Mouse (Mus musculus) urinary bladder, adult 2 months (tissue): ENCODE measurements around the gene Kcnab2. TPM values are rescaled to one million over a fixed set of nuclear protein-coding genes. Genes with fewer than 3 reads are reported as not detected.

ENCODE experiments used
- DNase-seq: peaks from one replicate; pipeline ENCODE4 v3.0.0; 2022; ENCODE audit warnings: low spot score
- polyA plus RNA-seq: library from polyadenylated mRNA; depleted of rRNA; stranded (reverse); fragments of >200 nt; gene quantifications from 2 replicates; pipeline ENCODE4 v1.2.3, GENCODE M21; 2012; rRNA removed

Kcnab2 gene
- polyA plus RNA-seq, 1 experiment: 1.8 TPM

DNA sequence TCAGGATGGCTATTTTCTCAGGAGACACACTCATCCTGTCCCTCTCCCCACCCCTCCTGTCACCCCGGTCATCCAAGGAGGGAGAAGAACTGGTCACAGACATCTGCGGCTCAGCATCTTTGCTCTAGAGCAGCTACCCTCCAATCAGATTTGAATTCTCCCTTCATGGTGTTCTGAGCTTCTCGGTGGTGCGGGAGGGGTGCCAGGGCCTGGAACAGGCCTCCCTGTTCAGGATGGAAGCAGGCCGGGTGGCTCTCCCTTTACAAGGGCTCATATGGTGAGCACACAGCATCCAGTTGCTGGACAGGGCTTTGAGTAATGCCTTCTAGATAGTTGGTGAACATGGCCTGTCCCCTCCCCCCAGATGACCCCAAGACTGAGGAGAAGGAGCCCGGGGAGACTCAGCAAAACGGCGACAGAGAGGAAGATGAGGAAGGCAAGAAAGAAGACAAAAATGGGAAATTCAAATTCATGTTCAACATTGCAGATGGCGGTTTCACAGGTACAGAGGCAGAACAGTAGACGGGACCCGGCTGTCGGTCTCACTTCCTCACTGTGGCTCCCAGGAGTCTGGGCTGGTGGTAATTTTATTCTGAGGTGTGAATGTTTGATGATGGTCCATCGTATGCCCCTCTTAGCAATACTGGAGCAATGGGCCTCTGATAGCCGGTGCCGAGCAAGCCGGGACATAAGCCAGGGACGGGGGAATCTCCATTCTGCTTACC lies 95.0 kb downstream of the Kcnab2 start:
- DNase-seq: no peak

GRCm38 (mm10) chr4:152365228-152365627 lies 112.4 kb downstream of the Kcnab2 start:
- no peak for DNase-seq

- DNase-seq: no peak
Measured at GRCm38 (mm10) chr4:152362180-152362579, 115.5 kb downstream of the Kcnab2 start.

- DNase-seq: no peak
Measured at GRCm38 (mm10) chr4:152360855-152361254, 116.8 kb downstream of the Kcnab2 start.

- no peak for DNase-seq
Measured at GRCm38 (mm10) chr4:152359700-152360099, 118.0 kb downstream of the Kcnab2 start.

GRCm38 (mm10) chr4:152355672-152356071 lies 122.0 kb downstream of the Kcnab2 start:
- DNase-seq: no peak

GRCm38 (mm10) chr4:152353886-152354637 lies 123.6 kb downstream of the Kcnab2 start:
- DNase-seq: no peak

GRCm38 (mm10) chr4:152351422-152352305 lies 126.0 kb downstream of the Kcnab2 start:
- DNase-seq: no peak

DNA sequence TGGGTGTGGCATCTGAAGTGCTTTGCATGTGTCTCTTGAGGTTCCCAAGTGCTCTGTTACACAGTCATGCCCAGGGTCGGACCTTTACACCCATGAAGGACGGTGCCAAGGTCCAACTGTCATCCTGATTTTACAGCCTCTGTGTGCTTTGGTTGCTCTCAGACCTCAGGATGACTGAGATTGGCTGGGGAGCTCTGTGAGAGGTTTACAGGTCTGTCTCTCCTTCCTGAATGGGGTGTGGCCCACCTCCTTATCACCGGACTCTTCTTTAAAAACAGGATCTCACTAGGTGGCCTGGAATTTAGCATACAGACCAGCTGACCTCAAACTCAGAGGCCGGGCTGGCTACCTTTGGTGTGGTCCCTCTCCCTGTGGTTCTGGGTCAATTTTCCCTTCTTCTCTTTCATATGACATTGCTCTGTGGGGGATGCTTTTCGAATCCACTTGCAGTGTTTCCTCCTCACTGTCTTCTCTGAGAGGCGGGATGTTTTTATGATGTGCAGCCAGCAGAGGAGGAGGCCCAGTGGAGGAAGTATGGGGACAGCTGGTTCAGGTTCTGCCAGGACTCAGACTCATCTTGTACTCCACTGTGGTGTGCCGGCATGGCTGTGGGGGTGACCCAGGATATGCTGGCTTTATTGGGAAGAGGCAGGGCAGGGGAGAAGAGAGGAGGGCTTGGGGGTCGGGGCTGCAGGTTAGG lies 126.8 kb downstream of the Kcnab2 start:
- no peak for DNase-seq

GRCm38 (mm10) chr4:152349837-152350381 lies 127.8 kb downstream of the Kcnab2 start:
- DNase-seq: no peak

DNA sequence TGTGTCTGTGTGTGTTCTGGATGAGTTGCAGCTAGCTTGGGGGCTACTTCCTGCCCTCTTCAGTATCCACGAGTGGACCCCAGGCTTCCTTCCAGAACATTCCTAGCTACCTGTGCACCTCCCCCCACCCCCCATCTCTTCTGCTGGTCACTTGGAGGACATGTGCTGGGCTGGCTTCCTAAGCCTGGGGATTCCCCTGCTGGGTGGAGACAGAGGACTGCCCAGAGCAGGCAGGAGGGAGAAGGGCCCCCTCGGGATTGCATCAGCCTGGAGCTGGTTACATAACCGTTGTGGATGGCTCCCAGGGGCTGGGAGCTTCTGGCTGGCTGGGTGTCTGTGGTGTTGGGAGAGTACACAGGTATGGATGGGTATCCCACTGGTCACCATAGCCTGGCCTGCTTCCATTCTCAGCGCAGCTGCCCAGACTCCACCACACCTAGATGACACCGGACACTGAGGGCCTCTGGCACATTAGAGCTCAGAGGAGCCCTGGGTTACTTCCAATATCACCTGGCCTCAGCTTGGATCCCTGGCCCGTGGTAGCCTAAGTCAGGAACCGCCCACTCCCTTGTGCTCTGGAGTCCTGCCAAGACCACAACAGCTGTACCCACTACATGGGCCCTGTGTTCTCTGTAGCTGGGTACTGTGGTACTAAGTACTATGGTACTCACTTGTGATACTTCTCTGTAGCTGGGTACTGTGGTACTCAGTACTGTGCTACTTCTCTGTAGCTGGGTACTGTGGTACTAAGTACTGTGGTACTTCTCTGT lies 132.4 kb downstream of the Kcnab2 start:
- no peak for DNase-seq

GRCm38 (mm10) chr4:152344651-152345050 lies 133.0 kb downstream of the Kcnab2 start:
- no peak for DNase-seq

- no peak for DNase-seq
Measured at GRCm38 (mm10) chr4:152343296-152343695, 134.4 kb downstream of the Kcnab2 start.

Other genes starting within 250 kb of the Kcnab2 start
- gene Gpr153, start 203.6 kb downstream of the Kcnab2 start, polyA plus RNA-seq: 31.3 and 39.2 TPM in 2 replicates
- gene Hes3, start 186.2 kb downstream of the Kcnab2 start, polyA plus RNA-seq: not detected in 2 replicates
- gene Icmt, start 180.6 kb downstream of the Kcnab2 start, polyA plus RNA-seq: 25.2 and 26.2 TPM in 2 replicates
- 28.0 and 34.9 TPM in 2 replicates for gene Rnf207, start 158.9 kb downstream of the Kcnab2 start, polyA plus RNA-seq
- 727 and 877 TPM in 2 replicates for gene Rpl22, start 152.1 kb downstream of the Kcnab2 start, polyA plus RNA-seq
- 0.55 and 0.56 TPM in 2 replicates for gene Chd5, start 139.2 kb downstream of the Kcnab2 start, polyA plus RNA-seq
- 1.2 and 1.6 TPM in 2 replicates for gene Nphp4, start 1.2 kb downstream of the Kcnab2 start, polyA plus RNA-seq